Mouse (Mus musculus) spleen, postnatal 14 days (tissue): ENCODE results near the gene Psmb11.
A peak's percentile ranks its signal among the peaks of the same experiment; 100 is the strongest.

Experiments
- DNase-seq, 2 experiments: peaks; one replicate each; pipeline ENCODE4 v3.0.0; 2021 to 2022; ENCODE audit warnings: low spot score in 2 of 2

Gene Psmb11

GRCm38 (mm10) chr14:54621133-54621532, at the start of gene Psmb11:
Gene Psmb11, plus strand, starts transcription at chr14:54621433.
- no peak for DNase-seq

- no peak for DNase-seq
These were observed 49.1 kb upstream of the Psmb11 start for GRCm38 (mm10) chr14:54572122-54572521.

- DNase-seq, result no peak
These were observed 48.2 kb upstream of the Psmb11 start for GRCm38 (mm10) chr14:54572790-54573736.

GRCm38 (mm10) chr14:54574253-54574652, 47.0 kb upstream of the Psmb11 start:
- no peak for DNase-seq

- DNase-seq, result no peak
These were observed 46.2 kb upstream of the Psmb11 start for GRCm38 (mm10) chr14:54575031-54575430.

- no peak for DNase-seq
These were observed 45.6 kb upstream of the Psmb11 start for GRCm38 (mm10) chr14:54575631-54576030.

GRCm38 (mm10) chr14:54576241-54577088, 44.8 kb upstream of the Psmb11 start:
- no peak for DNase-seq

- DNase-seq, result peak; percentile 20 to 29
These were observed 43.9 kb upstream of the Psmb11 start, which contains the start of gene Ajuba for GRCm38 (mm10) chr14:54577089-54577982. Gene Ajuba, minus strand, starts transcription at chr14:54577558.

- no peak for DNase-seq
These were observed 43.2 kb upstream of the Psmb11 start for GRCm38 (mm10) chr14:54578063-54578462.

- DNase-seq, result no peak
These were observed 41.6 kb upstream of the Psmb11 start for GRCm38 (mm10) chr14:54579638-54580037.

GRCm38 (mm10) chr14:54582536-54582935, 38.7 kb upstream of the Psmb11 start:
- DNase-seq, result no peak

- DNase-seq, result peak in 1 of 2 experiments; percentile 50
These were observed 37.4 kb upstream of the Psmb11 start for GRCm38 (mm10) chr14:54583681-54584338.

- no peak for DNase-seq
These were observed 30.2 kb upstream of the Psmb11 start for GRCm38 (mm10) chr14:54591056-54591455.

GRCm38 (mm10) chr14:54592319-54592934, 28.8 kb upstream of the Psmb11 start:
- DNase-seq, result no peak

GRCm38 (mm10) chr14:54594055-54594454, 27.2 kb upstream of the Psmb11 start:
- DNase-seq, result no peak

GRCm38 (mm10) chr14:54594631-54595414, 26.4 kb upstream of the Psmb11 start:
- DNase-seq, result no peak

- no peak for DNase-seq
These were observed 24.1 kb upstream of the Psmb11 start for GRCm38 (mm10) chr14:54597084-54597483.

- no peak for DNase-seq
These were observed 19.6 kb upstream of the Psmb11 start for GRCm38 (mm10) chr14:54601601-54602000.

GRCm38 (mm10) chr14:54602613-54603012, 18.6 kb upstream of the Psmb11 start:
- peak in 1 of 2 experiments; percentile 11 for DNase-seq
